Comparison of ENCODE assay signal across 27 mouse cellular contexts in the genomic region with DNA sequence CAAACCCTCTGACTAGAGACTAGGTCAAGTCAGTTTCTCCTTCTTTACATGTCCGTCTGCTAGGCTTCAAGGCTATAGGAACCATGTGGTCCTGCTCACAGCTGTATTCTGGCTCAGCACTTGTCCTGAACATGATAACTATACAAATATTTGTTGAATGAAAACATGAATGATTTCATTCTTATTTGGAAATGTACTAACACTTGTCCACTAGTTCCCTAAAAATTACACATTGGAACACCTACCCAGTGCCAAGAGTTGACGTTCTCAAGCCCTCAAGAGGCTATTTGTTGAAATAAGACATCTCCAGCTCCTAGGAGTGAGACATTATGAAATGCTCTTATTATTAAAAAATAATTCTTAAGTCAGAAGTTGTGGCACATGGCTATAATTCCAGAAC. TPM values are rescaled to one million over a fixed set of nuclear protein-coding genes. Genes with fewer than 3 reads are reported as not detected.
A peak's percentile ranks its signal among the peaks of the same experiment; 100 is the strongest.
DNase-seq lines count a peak whose midpoint lies in the region.
"Had no signal": no experiment of that assay in that cellular context is flagged by ENCODE, and none has a peak within 500 bp of the region (broad histone marks: within the 10 kb centered on the region; RNA-seq: fewer than 3 reads in every experiment).

No protein-coding gene starts in this region.

- H3K27ac ChIP-seq in heart, embryonic 10.5 days = no peak overlapping the region
- H3K27ac ChIP-seq: embryonic facial prominence, embryonic 10.5 days; hindbrain, embryonic 14.5 days; kidney, postnatal 0 days; left cerebral cortex, adult 2 months; liver, embryonic 14.5 days; midbrain, embryonic 10.5 days had no signal

- H3K4me1 ChIP-seq in heart, embryonic 10.5 days = no peaks in the 10 kb centered on the region

- DNase-seq in heart, adult 11 months = peak; percentile 95
- DNase-seq in heart, embryonic 10.5 days (ENCODE audit: low spot score) = no peak
- peak; percentile 44 to 77 for DNase-seq in lung, adult 18-20 months
- no peak for DNase-seq in lung, postnatal 4 days
- DNase-seq in lung, postnatal 36 days = peak; percentile 85
- DNase-seq in layer of hippocampus, adult 9-11 months = no peak
- DNase-seq in MN1 (ENCODE audit: low spot score) = no peak
- DNase-seq: adrenal gland, postnatal 36 days; cerebellum, adult 9-11 months; kidney, adult 18-20 months; thymus, adult 2 months; thymus, postnatal 4 days had no signal

- WGBS in heart, embryonic 10.5 days = 86% methylated on average over 2 of the region's 2 CpGs

- H3K27me3 ChIP-seq in heart, embryonic 10.5 days (ENCODE audit: insufficient read depth, poor library complexity, severe bottlenecking) = no peaks in the 10 kb centered on the region

- H3K4me3 ChIP-seq in heart, embryonic 10.5 days = no peak overlapping the region
- H3K4me3 ChIP-seq: embryonic facial prominence, embryonic 10.5 days; left cerebral cortex, adult 2 months; midbrain, embryonic 10.5 days had no signal

- H3K36me3 ChIP-seq in heart, embryonic 10.5 days = no peaks in the 10 kb centered on the region
- H3K36me3 ChIP-seq: embryonic facial prominence, embryonic 10.5 days; midbrain, embryonic 10.5 days had no signal

- no peaks in the 10 kb centered on the region for H3K9me3 ChIP-seq in heart, embryonic 10.5 days
- H3K9me3 ChIP-seq: embryonic facial prominence, embryonic 10.5 days; midbrain, embryonic 10.5 days had no signal

RNA-seq across cellular contexts. Expression of gene Ccdc83, which starts 6.9 kb away (rescaled TPM):
- polyA plus RNA-seq in heart, embryonic 10.5 days (2016; fragmentation: Nextera tagmentation; extraction: Ambion mirVana) = 0.24 TPM in 1 of 2 replicates, not detected in the other
- polyA plus RNA-seq: CD4-positive, CD25-positive, alpha-beta regulatory T cell, adult 4 months; cortical plate, adult 2 months; embryonic facial prominence, embryonic 10.5 days; forebrain, embryonic 16.5 days; heart, embryonic 16.5 days; hindbrain, embryonic 14.5 days; kidney, postnatal 0 days; large intestine, adult 2 months; limb, embryonic 14.5 days; liver, embryonic 14.5 days; midbrain, embryonic 10.5 days; midbrain, postnatal 0 days; neural tube, embryonic 14.5 days; stomach, embryonic 14.5 days; thymus, adult 2 months had no signal

RNA-seq across cellular contexts. Expression of gene Sytl2, which starts 43.4 kb away (rescaled TPM):
- 3.2 and 3.4 TPM in 2 replicates for polyA plus RNA-seq in heart, embryonic 10.5 days (2016; fragmentation: Nextera tagmentation; extraction: Ambion mirVana)

Comparison
In these comparisons a context has a peak if more than half of its experiments do, and no peak if none do; other contexts are left out.
1. DNase-seq: peak in heart, adult 11 months (single experiment), lung, adult 18-20 months (2 of 2) and lung, postnatal 36 days (single experiment); none in heart, embryonic 10.5 days (single experiment), lung, postnatal 4 days (0 of 2), layer of hippocampus, adult 9-11 months (single experiment) and MN1 (single experiment).